Mouse (Mus musculus) hindbrain, embryonic 15.5 days (tissue): ENCODE measurements at regions not wholly inside any gene's neighbourhood (a gene's known extent, or its start where the extent isn't known, plus 50 kb on each side); places are given as distances from the start of the nearest gene placed in this dataset.
A peak's percentile ranks its signal among the peaks of the same experiment; 100 is the strongest.

Experiments used
- ATAC-seq: fragments of 200-750 bp; cut with Nextera tagmentation; 2 replicates; pipeline ENCODE4 v1.8.0; 2017; ENCODE audit warnings: low read depth, moderate number of reproducible peaks, moderate TSS enrichment; ENCODE audit not compliant: low FRiP score
- H3K27ac ChIP-seq: fragments of 300-500 bp; sonication (generic); replicated peaks from 2 replicates; pipeline ENCODE4 v1.5.1; 2015; ENCODE audit warnings: mild to moderate bottlenecking, inconsistent platforms
- H3K27me3 ChIP-seq: fragments of 300-500 bp; sonication (generic); 2 replicates; pipeline ENCODE4 v1.6.1; 2015; ENCODE audit warnings: control low read depth, inconsistent platforms
- H3K36me3 ChIP-seq: fragments of 300-500 bp; sonication (generic); 2 replicates; pipeline ENCODE4 v1.6.1; 2015; ENCODE audit warnings: control low read depth, inconsistent platforms
- H3K4me1 ChIP-seq: fragments of 300-500 bp; sonication (generic); replicated peaks from 2 replicates; pipeline ENCODE4 v1.6.1; 2015; ENCODE audit warnings: control low read depth, inconsistent platforms
- H3K4me2 ChIP-seq: fragments of 300-500 bp; sonication (generic); 2 replicates; pipeline ENCODE4 v1.6.1; 2015; ENCODE audit warnings: moderate library complexity, mild to moderate bottlenecking, inconsistent platforms
- H3K4me3 ChIP-seq: fragments of 300-500 bp; sonication (generic); 2 replicates; pipeline ENCODE4 v1.5.1; 2015; ENCODE audit warnings: mild to moderate bottlenecking, inconsistent platforms
- H3K9ac ChIP-seq: fragments of 300-500 bp; sonication (generic); 2 replicates; pipeline ENCODE4 v1.6.1; 2015; ENCODE audit warnings: inconsistent platforms
- H3K9me3 ChIP-seq: fragments of 300-500 bp; sonication (generic); 2 replicates; pipeline ENCODE4 v1.6.1; 2016; ENCODE audit warnings: control low read depth, inconsistent platforms
- WGBS: fragments of 180-500 bp; shearing (Covaris S2); methylation state at CpG from one replicate; pipeline ENCODE4 v1.1.7; 2015; 5-methylcytosine and 5-hydroxymethylcytosine counted together

- 0 out of 2 replicates have a peak, but pooled peaks have one; percentile 59 for ATAC-seq
- H3K4me3 ChIP-seq, result no peak overlapping the region
- 7% methylated on average over 9 of the region's 9 CpGs for WGBS
These were observed 94.0 kb downstream of the Cct8l1 start for GRCm38 (mm10) chr5:25609911-25610310.

GRCm38 (mm10) chr5:25602123-25602522 lies 86.3 kb downstream of the Cct8l1 start:
- Histone ChIP-seq H3K4me1 (no peaks in the 10 kb centered on the region), H3K36me3 (no peaks in the 10 kb centered on the region), H3K4me2 (no peak overlapping the region), H3K9ac (no peak overlapping the region), H3K27me3 (no peaks in the 10 kb centered on the region), H3K9me3 (no peaks in the 10 kb centered on the region), H3K27ac (no peak overlapping the region), H3K4me3 (no peak overlapping the region)
- WGBS, result 75% methylated on average over 2 of the region's 2 CpGs
- ATAC-seq, result no peak

More at GRCm38 (mm10) chr5:25609911-25610310, 94.0 kb downstream of the Cct8l1 start:
- Histone ChIP-seq H3K4me2 (peak overlapping the region; percentile 30), H3K9me3 (no peaks in the 10 kb centered on the region), H3K36me3 (no peaks in the 10 kb centered on the region), H3K27me3 (no peaks in the 10 kb centered on the region), H3K9ac (no peak overlapping the region), H3K27ac (peak overlapping the region; percentile 50; the same call in 1 of the 2 replicates), H3K4me1 (peaks cover 10% of the 10 kb centered on the region; the same call in 1 of the 2 replicates)

- H3K27me3 ChIP-seq, result no peaks in the 10 kb centered on the region
These were observed 83.5 kb downstream of the Cct8l1 start for GRCm38 (mm10) chr5:25599363-25599762.

GRCm38 (mm10) chr5:25597786-25598185 lies 81.9 kb downstream of the Cct8l1 start:
- ATAC-seq, result no peak
- Histone ChIP-seq H3K9me3 (no peaks in the 10 kb centered on the region), H3K9ac (no peak overlapping the region), H3K27ac (no peak overlapping the region), H3K4me1 (no peaks in the 10 kb centered on the region), H3K27me3 (no peaks in the 10 kb centered on the region), H3K4me3 (no peak overlapping the region), H3K4me2 (no peak overlapping the region), H3K36me3 (no peaks in the 10 kb centered on the region)
- WGBS, result 91% methylated on average over 6 of the region's 6 CpGs

More at GRCm38 (mm10) chr5:25599363-25599762, 83.5 kb downstream of the Cct8l1 start:
- Histone ChIP-seq H3K36me3 (no peaks in the 10 kb centered on the region), H3K9me3 (no peaks in the 10 kb centered on the region), H3K4me3 (no peak overlapping the region), H3K27ac (no peak overlapping the region), H3K4me1 (no peaks in the 10 kb centered on the region), H3K4me2 (no peak overlapping the region), H3K9ac (no peak overlapping the region)
- 95% methylated on average over 1 of the region's 1 CpGs for WGBS
- no peak for ATAC-seq

GRCm38 (mm10) chr5:25591709-25592108 lies 75.8 kb downstream of the Cct8l1 start:
- ATAC-seq, result no peak
- H3K9me3 ChIP-seq, result no peaks in the 10 kb centered on the region

More at GRCm38 (mm10) chr5:25591709-25592108, 75.8 kb downstream of the Cct8l1 start:
- Histone ChIP-seq H3K4me3 (no peak overlapping the region), H3K27me3 (no peaks in the 10 kb centered on the region), H3K9ac (no peak overlapping the region), H3K36me3 (no peaks in the 10 kb centered on the region), H3K4me1 (no peaks in the 10 kb centered on the region), H3K27ac (no peak overlapping the region), H3K4me2 (no peak overlapping the region)
